10 mouse cellular contexts compared by ENCODE assay signal in the genomic region with DNA sequence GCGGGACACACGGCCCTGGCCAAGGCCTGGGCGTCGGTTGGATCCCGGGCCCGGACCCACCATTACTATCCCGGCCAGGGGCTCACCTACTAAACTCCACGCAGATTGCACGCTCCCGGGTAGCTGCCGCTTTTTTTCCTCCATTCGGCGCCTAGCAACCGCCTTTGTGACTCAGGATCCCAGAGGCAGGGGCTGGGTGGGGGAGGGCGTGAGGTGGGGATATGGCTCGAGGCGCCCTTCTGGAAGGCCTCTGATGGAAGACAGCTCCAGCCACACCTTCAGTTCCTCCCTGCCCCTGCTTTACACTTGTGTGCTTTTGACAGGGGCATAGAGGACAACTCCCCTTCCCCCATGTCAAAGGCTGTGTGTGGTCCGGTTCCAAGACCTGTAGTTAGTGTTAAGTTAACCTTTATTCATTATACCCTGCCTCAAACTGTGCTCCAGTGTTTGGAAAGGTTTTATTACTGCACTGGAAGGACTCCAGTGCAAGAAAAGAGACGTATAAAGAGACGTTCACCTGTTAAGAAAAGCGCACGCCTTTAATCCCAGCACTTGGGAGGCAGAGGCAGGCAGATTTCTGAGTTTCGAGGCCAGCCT. TPM values are rescaled to one million over a fixed set of nuclear protein-coding genes. Genes with fewer than 3 reads are reported as not detected.
DNase-seq lines count a peak whose midpoint lies in the region; ATAC-seq lines count a peak whose summit lies in the region.
"Had no signal": no experiment of that assay in that cellular context is flagged by ENCODE, and none has a peak within 500 bp of the region (broad histone marks: within the 10 kb centered on the region; RNA-seq: fewer than 3 reads in every experiment).

Gene Fancd2os (minus strand): TSS at position 173 of the 597 bp plus-strand sequence.

- no peaks in the 10 kb centered on the region for H3K27me3 ChIP-seq in kidney, embryonic 14.5 days (ENCODE audit: control insufficient read depth, insufficient read depth, low read length)
- H3K27me3 ChIP-seq in limb, embryonic 15.5 days = no peaks in the 10 kb centered on the region

- H3K4me3 ChIP-seq in kidney, embryonic 14.5 days (ENCODE audit: low read length) = no peak within 1 kb of the TSS; the same call in 1 of the 2 replicates
- H3K4me3 ChIP-seq in limb, embryonic 15.5 days = no peak within 1 kb of the TSS

- 50% methylated on average over 23 of the region's 23 CpGs for WGBS in kidney, embryonic 14.5 days
- 40% methylated on average over 23 of the region's 23 CpGs for WGBS in limb, embryonic 15.5 days

- H3K4me2 ChIP-seq in kidney, embryonic 14.5 days (replicated peaks; ENCODE audit: low read depth, low read length) = no peak within 1 kb of the TSS
- H3K4me2 ChIP-seq in limb, embryonic 15.5 days = 0 out of 2 replicates have a peak within 1 kb of the TSS, but pooled peaks have one; percentile 2
- H3K4me2 ChIP-seq: lung, embryonic 14.5 days had no signal

- ATAC-seq in kidney, embryonic 14.5 days (ENCODE audit: low FRiP score, low TSS enrichment) = no peak
- no peak for ATAC-seq in limb, embryonic 15.5 days (ENCODE audit: insufficient number of reproducible peaks, low FRiP score, low TSS enrichment, low read depth)

- H3K9me3 ChIP-seq in kidney, embryonic 14.5 days (ENCODE audit: control insufficient read depth, low read length) = no peaks in the 10 kb centered on the region
- no peaks in the 10 kb centered on the region for H3K9me3 ChIP-seq in limb, embryonic 15.5 days

- no peak within 1 kb of the TSS for H3K9ac ChIP-seq in kidney, embryonic 14.5 days (ENCODE audit: low read depth, low read length)
- H3K9ac ChIP-seq in limb, embryonic 15.5 days = no peak within 1 kb of the TSS
- H3K9ac ChIP-seq: lung, embryonic 14.5 days had no signal

- no peaks in the 10 kb centered on the region; the same call in 1 of the 2 replicates for H3K36me3 ChIP-seq in kidney, embryonic 14.5 days (ENCODE audit: control insufficient read depth, insufficient read depth, low read length)
- H3K36me3 ChIP-seq in limb, embryonic 15.5 days = no peaks in the 10 kb centered on the region

- peaks cover 4% of the 10 kb centered on the region; the same call in 1 of the 2 replicates for H3K4me1 ChIP-seq in kidney, embryonic 14.5 days (ENCODE audit: control insufficient read depth, insufficient read depth, low read length)
- peaks cover 12% of the 10 kb centered on the region for H3K4me1 ChIP-seq in limb, embryonic 15.5 days

- peak; percentile 15 to 31 for DNase-seq in kidney, adult 8-10 months
- peak; percentile 36 for DNase-seq in MN1 (ENCODE audit: low spot score)
- DNase-seq in embryo, embryonic 10.5 days (ENCODE audit: low spot score) = peak; percentile 33
- DNase-seq in urinary bladder, postnatal 14 days (ENCODE audit: low spot score) = no peak
- no peak for DNase-seq in heart, adult 18-20 months
- DNase-seq: gastrocnemius, postnatal 36 days; lung, embryonic 14.5 days had no signal

- no peak within 1 kb of the TSS for H3K27ac ChIP-seq in kidney, embryonic 14.5 days (ENCODE audit: low read depth, low read length)
- H3K27ac ChIP-seq in limb, embryonic 15.5 days = no peak within 1 kb of the TSS

RNA-seq across cellular contexts. Expression of gene Fancd2os, which starts in this region (rescaled TPM):
- polyA plus RNA-seq in kidney, embryonic 14.5 days (2014; fragmentation: Nextera tagmentation; extraction: Ambion mirVana) = 0.28 and 1.0 TPM in 2 replicates
- not detected in 2 replicates for polyA plus RNA-seq in limb, embryonic 15.5 days (2015; fragmentation: Nextera tagmentation; extraction: Ambion mirVana)
- total RNA-seq in heart, adult 18-20 months (2021) = not detected
- total RNA-seq: gastrocnemius, postnatal 36 days had no signal
- polyA plus RNA-seq: small intestine, adult 2 months had no signal

Comparison
In these comparisons a context has a peak if more than half of its experiments do, and no peak if none do; other contexts are left out.
1. DNase-seq: peak in kidney, adult 8-10 months (2 of 2), MN1 (single experiment) and embryo, embryonic 10.5 days (single experiment); none in urinary bladder, postnatal 14 days (single experiment) and heart, adult 18-20 months (0 of 2).